In the genomic region with DNA sequence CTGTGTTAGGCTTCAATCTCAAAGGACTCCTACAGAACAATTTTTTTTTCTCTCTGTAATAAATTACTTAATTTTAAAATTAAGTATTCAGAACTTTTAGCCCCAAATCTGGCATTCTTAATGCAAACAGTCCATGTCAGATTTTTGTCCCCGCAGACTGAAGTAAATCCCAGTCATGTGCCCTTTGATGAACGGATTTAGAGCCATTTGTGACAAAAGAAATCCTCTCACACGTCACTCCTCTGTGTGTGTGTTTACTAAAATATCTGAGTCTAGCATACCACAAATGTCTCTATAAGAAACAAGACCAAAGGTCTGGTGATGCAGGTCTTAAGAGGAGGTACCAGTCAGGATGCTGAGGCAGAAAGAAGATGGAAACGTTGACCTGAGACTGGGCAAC, we compare ENCODE assay signal across 13 mouse cellular contexts.
DNase-seq lines count a peak whose midpoint lies in the region; ATAC-seq and TF ChIP-seq lines count a peak whose summit lies in the region.
"Had no signal": no experiment of that assay in that cellular context is flagged by ENCODE, and none has a peak within 500 bp of the region (broad histone marks: within the 10 kb centered on the region; RNA-seq: fewer than 3 reads in every experiment).

No protein-coding gene starts in this region.

- TF ChIP-seq CTCF in left cerebral cortex, adult 2 months (IDR thresholded peaks at IDR 0.05), result no peak
- TF ChIP-seq CTCF in liver, postnatal 0 days (IDR thresholded peaks at IDR 0.05; ENCODE audit: low read depth), result no peak

- no peak for DNase-seq in left cerebral cortex, adult 2 months (ENCODE audit: extremely low spot score in 1 of 2, low spot score in 2 of 2)
- no peak for DNase-seq in left cerebral cortex, adult 11 months (ENCODE audit: low spot score)
- DNase-seq in limb, embryonic 14.5 days (ENCODE audit: low spot score), result no peak
- DNase-seq in liver, postnatal 0 days, result no peak
- DNase-seq: kidney, adult 9 months had no signal

- H3K9me3 ChIP-seq in forebrain, embryonic 12.5 days, result no peaks in the 10 kb centered on the region
- no peaks in the 10 kb centered on the region for H3K9me3 ChIP-seq in limb, embryonic 14.5 days (ENCODE audit: control insufficient read depth, low read length)
- no peaks in the 10 kb centered on the region for H3K9me3 ChIP-seq in stomach, embryonic 16.5 days (replicated peaks; ENCODE audit: control insufficient read depth, low read length)
- H3K9me3 ChIP-seq in liver, postnatal 0 days (ENCODE audit: low read length), result no peaks in the 10 kb centered on the region
- H3K9me3 ChIP-seq: heart, embryonic 15.5 days had no signal

- no peak overlapping the region for H3K4me3 ChIP-seq in left cerebral cortex, adult 2 months
- no peak overlapping the region for H3K4me3 ChIP-seq in forebrain, embryonic 12.5 days (replicated peaks)
- H3K4me3 ChIP-seq in limb, embryonic 14.5 days (replicated peaks; ENCODE audit: low read length), result no peak overlapping the region
- no peak overlapping the region for H3K4me3 ChIP-seq in stomach, embryonic 16.5 days (replicated peaks; ENCODE audit: low read length)
- H3K4me3 ChIP-seq in liver, postnatal 0 days (ENCODE audit: low read depth, low read length), result no peak overlapping the region
- H3K4me3 ChIP-seq: heart, embryonic 15.5 days; megakaryocyte, embryonic 14.5 days had no signal

- peak overlapping the region; percentile 48; the same call in 1 of the 2 replicates for H3K27ac ChIP-seq in left cerebral cortex, adult 2 months
- peak overlapping the region; percentile 93 for H3K27ac ChIP-seq in forebrain, embryonic 12.5 days
- 0 out of 2 replicates have a peak overlapping the region, but pooled peaks have one; percentile 63 for H3K27ac ChIP-seq in limb, embryonic 14.5 days (replicated peaks; ENCODE audit: low read depth, low read length)
- H3K27ac ChIP-seq in stomach, embryonic 16.5 days (ENCODE audit: low read length), result peak overlapping the region; percentile 63
- H3K27ac ChIP-seq in liver, postnatal 0 days (ENCODE audit: low read depth), result no peak overlapping the region

- 0 out of 2 replicates have a peak, but pooled peaks cover 3% of the 10 kb centered on the region for H3K27me3 ChIP-seq in forebrain, embryonic 12.5 days
- H3K27me3 ChIP-seq in limb, embryonic 14.5 days (ENCODE audit: control insufficient read depth, insufficient read depth, low read length), result no peaks in the 10 kb centered on the region
- H3K27me3 ChIP-seq in stomach, embryonic 16.5 days (ENCODE audit: control insufficient read depth, insufficient read depth, low read length), result no peaks in the 10 kb centered on the region
- H3K27me3 ChIP-seq in liver, postnatal 0 days (ENCODE audit: insufficient read depth, low read length), result no peaks in the 10 kb centered on the region
- H3K27me3 ChIP-seq: heart, embryonic 15.5 days; megakaryocyte, embryonic 14.5 days had no signal

- peak; percentile 51; the same call in 1 of the 2 replicates for ATAC-seq in forebrain, embryonic 12.5 days (ENCODE audit: low FRiP score)
- no peak for ATAC-seq in limb, embryonic 14.5 days (ENCODE audit: low FRiP score, low read depth)
- ATAC-seq in stomach, embryonic 16.5 days (ENCODE audit: insufficient read depth, low FRiP score), result no peak
- ATAC-seq in megakaryocyte progenitor cell, adult 5-6 weeks (replicated peaks; ENCODE audit: poor library complexity), result no peak
- no peak for ATAC-seq in liver, postnatal 0 days
- ATAC-seq: CD4-positive, CD25-positive, alpha-beta regulatory T cell, adult 4 months had no signal

- no peak overlapping the region for H3K4me2 ChIP-seq in forebrain, embryonic 12.5 days
- no peak overlapping the region for H3K4me2 ChIP-seq in limb, embryonic 14.5 days (replicated peaks; ENCODE audit: low read depth, low read length, severe bottlenecking)
- no peak overlapping the region for H3K4me2 ChIP-seq in stomach, embryonic 16.5 days (ENCODE audit: low read depth, low read length)
- no peak overlapping the region for H3K4me2 ChIP-seq in liver, postnatal 0 days (ENCODE audit: low read depth, low read length)
- H3K4me2 ChIP-seq: heart, embryonic 15.5 days; hindbrain, embryonic 14.5 days; liver, embryonic 11.5 days had no signal

- H3K9ac ChIP-seq in forebrain, embryonic 12.5 days, result no peak overlapping the region
- H3K9ac ChIP-seq in limb, embryonic 14.5 days (ENCODE audit: low read depth, low read length, severe bottlenecking), result no peak overlapping the region
- H3K9ac ChIP-seq in stomach, embryonic 16.5 days (ENCODE audit: low read length), result no peak overlapping the region
- H3K9ac ChIP-seq in liver, postnatal 0 days (replicated peaks), result no peak overlapping the region
- H3K9ac ChIP-seq: heart, embryonic 15.5 days; hindbrain, embryonic 14.5 days had no signal

- H3K4me1 ChIP-seq in forebrain, embryonic 12.5 days, result peaks cover 61% of the 10 kb centered on the region
- H3K4me1 ChIP-seq in limb, embryonic 14.5 days (ENCODE audit: control insufficient read depth, insufficient read depth, low read length), result peaks cover 22% of the 10 kb centered on the region
- H3K4me1 ChIP-seq in stomach, embryonic 16.5 days (ENCODE audit: control insufficient read depth, insufficient read depth, low read length), result peaks cover 19% of the 10 kb centered on the region
- H3K4me1 ChIP-seq in liver, postnatal 0 days (ENCODE audit: insufficient read depth), result peaks cover 19% of the 10 kb centered on the region
- H3K4me1 ChIP-seq: megakaryocyte, embryonic 14.5 days had no signal

- intact Hi-C loops in left cerebral cortex, adult 2 months (cut with DNase I), result loop anchor here (5.0 kb wide), 1 partner anchor 46 kb away; no protein-coding TSS in a partner anchor

- no peak for TF ChIP-seq EP300 in liver, postnatal 0 days (IDR thresholded peaks at IDR 0.05; ENCODE audit: low read depth)

- peaks cover 7% of the 10 kb centered on the region for H3K36me3 ChIP-seq in forebrain, embryonic 12.5 days (replicated peaks)
- H3K36me3 ChIP-seq in limb, embryonic 14.5 days (ENCODE audit: control insufficient read depth, insufficient read depth, low read length), result peaks cover 45% of the 10 kb centered on the region
- no peaks in the 10 kb centered on the region for H3K36me3 ChIP-seq in stomach, embryonic 16.5 days (ENCODE audit: control insufficient read depth, insufficient read depth, low read length)
- no peaks in the 10 kb centered on the region for H3K36me3 ChIP-seq in liver, postnatal 0 days (replicated peaks; ENCODE audit: insufficient read depth, low read length)
- H3K36me3 ChIP-seq: heart, embryonic 15.5 days had no signal

- 9% methylated on average over 4 of the region's 4 CpGs for WGBS in forebrain, embryonic 12.5 days
- 43% methylated on average over 4 of the region's 4 CpGs for WGBS in limb, embryonic 14.5 days
- 29% methylated on average over 4 of the region's 4 CpGs for WGBS in stomach, embryonic 16.5 days
- WGBS in liver, postnatal 0 days (ENCODE audit: insufficient replicate concordance), result 57% methylated on average over 4 of the region's 4 CpGs

- no peak for TF ChIP-seq POLR2A in limb, embryonic 14.5 days (IDR thresholded peaks at IDR 0.05; ENCODE audit: borderline replicate concordance, extremely low read depth, insufficient read depth, insufficient read length)
